In the genomic region with DNA sequence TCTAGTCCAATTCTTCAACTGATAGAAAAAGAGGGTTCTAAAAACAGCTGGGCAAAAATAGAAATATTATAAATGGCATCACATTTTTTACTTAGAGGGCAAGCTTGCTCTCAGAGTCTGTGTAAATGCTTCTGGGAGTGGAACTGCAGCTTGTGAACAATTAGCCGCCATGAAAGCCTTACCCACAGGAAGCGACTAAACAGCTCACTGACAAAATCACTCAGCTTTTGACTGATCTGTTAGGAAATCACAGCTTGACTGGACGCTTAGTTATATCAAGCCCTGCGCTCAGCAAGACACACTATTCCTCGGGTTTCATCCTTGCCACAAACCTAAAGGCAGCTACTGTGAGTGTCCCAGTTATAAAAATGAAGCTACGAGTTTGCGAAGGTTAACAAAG, we compare ENCODE assay signal across 24 mouse cellular contexts. TPM values are rescaled to one million over a fixed set of nuclear protein-coding genes. Genes with fewer than 3 reads are reported as not detected.
DNase-seq lines count a peak whose midpoint lies in the region; ATAC-seq and TF ChIP-seq lines count a peak whose summit lies in the region.
"Had no signal": no experiment of that assay in that cellular context is flagged by ENCODE, and none has a peak within 500 bp of the region (broad histone marks: within the 10 kb centered on the region; RNA-seq: fewer than 3 reads in every experiment).

No protein-coding gene starts in this region.

- ATAC-seq in forebrain, postnatal 0 days = peak; percentile 43
- ATAC-seq in forebrain, embryonic 13.5 days = no peak
- ATAC-seq in erythroid progenitor cell, adult 5-6 weeks (replicated peaks; ENCODE audit: low FRiP score, poor library complexity, severe bottlenecking) = no peak
- ATAC-seq: activated CD4-positive, CD25-positive, alpha-beta regulatory T cell, adult 4 months; inflammation-experienced regulatory T-cells, adult 6 months; Patski had no signal

- H3K4me3 ChIP-seq in forebrain, postnatal 0 days (ENCODE audit: low read depth, low read length) = no peak overlapping the region
- H3K4me3 ChIP-seq in forebrain, embryonic 13.5 days = no peak overlapping the region
- H3K4me3 ChIP-seq in left cerebral cortex, adult 2 months = no peak overlapping the region
- H3K4me3 ChIP-seq in cortical plate, adult 2 months (ENCODE audit: insufficient read depth, low read length) = no peak overlapping the region
- H3K4me3 ChIP-seq: embryonic facial prominence, embryonic 12.5 days; liver, embryonic 15.5 days; megakaryocyte, embryonic 14.5 days; myocyte had no signal

- H3K36me3 ChIP-seq in forebrain, postnatal 0 days (ENCODE audit: insufficient read depth) = no peaks in the 10 kb centered on the region
- no peaks in the 10 kb centered on the region for H3K36me3 ChIP-seq in forebrain, embryonic 13.5 days (ENCODE audit: poor library complexity, severe bottlenecking)
- H3K36me3 ChIP-seq: embryonic facial prominence, embryonic 12.5 days; liver, embryonic 15.5 days had no signal

- TF ChIP-seq POLR2A in cortical plate, adult 2 months (IDR thresholded peaks at IDR 0.05; ENCODE audit: extremely low read depth, insufficient read depth, low read length) = no peak

- DNase-seq in forebrain, postnatal 0 days = peak; percentile 49
- DNase-seq in left cerebral cortex, adult 2 months (ENCODE audit: extremely low spot score in 1 of 2, low spot score in 2 of 2) = no peak
- DNase-seq in left cerebral cortex, postnatal 14 days (ENCODE audit: low spot score in 2 of 2) = no peak
- peak; percentile 48 for DNase-seq in Muller cell, postnatal 12 days (ENCODE audit: inconsistent ontology term)
- no peak for DNase-seq in adrenal gland, adult (ENCODE audit: inconsistent age in 2 of 2, low spot score in 1 of 2)
- DNase-seq: cerebellum, postnatal 14 days; gastrocnemius, postnatal 14 days; heart, postnatal 14 days; kidney, adult 8-10 months; kidney, postnatal 25 days; layer of hippocampus, adult 9-11 months; lung, postnatal 14 days had no signal

- no peak for TF ChIP-seq CTCF in forebrain, postnatal 0 days (IDR thresholded peaks at IDR 0.05; ENCODE audit: low read depth)
- TF ChIP-seq CTCF in left cerebral cortex, adult 2 months (IDR thresholded peaks at IDR 0.05) = no peak
- no peak for TF ChIP-seq CTCF in cortical plate, adult 2 months (IDR thresholded peaks at IDR 0.05; ENCODE audit: extremely low read depth, insufficient read depth, low read length)

- WGBS in forebrain, postnatal 0 days = 31% methylated on average over 7 of the region's 7 CpGs
- WGBS in forebrain, embryonic 13.5 days = 42% methylated on average over 7 of the region's 7 CpGs

- intact Hi-C loops in left cerebral cortex, adult 2 months (cut with DNase I) = no loop called here
- intact Hi-C loops in left cerebral cortex, postnatal 14 days (cut with DNase I) = no loop called here

- H3K27ac ChIP-seq in forebrain, postnatal 0 days (ENCODE audit: low read depth, low read length) = no peak overlapping the region
- no peak overlapping the region; the same call in 1 of the 2 replicates for H3K27ac ChIP-seq in forebrain, embryonic 13.5 days
- peak overlapping the region; percentile 94 for H3K27ac ChIP-seq in left cerebral cortex, adult 2 months
- H3K27ac ChIP-seq in cortical plate, adult 2 months (ENCODE audit: insufficient read depth, low read length) = peak overlapping the region; percentile 57
- H3K27ac ChIP-seq: embryonic facial prominence, embryonic 12.5 days; liver, embryonic 15.5 days had no signal

- H3K27me3 ChIP-seq in forebrain, postnatal 0 days (ENCODE audit: insufficient read depth, low read length) = no peaks in the 10 kb centered on the region
- H3K27me3 ChIP-seq in forebrain, embryonic 13.5 days = no peaks in the 10 kb centered on the region
- H3K27me3 ChIP-seq: embryonic facial prominence, embryonic 12.5 days; liver, embryonic 15.5 days had no signal

- H3K9me3 ChIP-seq in forebrain, postnatal 0 days (ENCODE audit: low read length) = no peaks in the 10 kb centered on the region
- no peaks in the 10 kb centered on the region for H3K9me3 ChIP-seq in forebrain, embryonic 13.5 days (replicated peaks)
- H3K9me3 ChIP-seq: embryonic facial prominence, embryonic 12.5 days; liver, embryonic 15.5 days; megakaryocyte, embryonic 14.5 days had no signal

- no peak overlapping the region for H3K9ac ChIP-seq in forebrain, postnatal 0 days
- no peak overlapping the region for H3K9ac ChIP-seq in forebrain, embryonic 13.5 days
- H3K9ac ChIP-seq: embryonic facial prominence, embryonic 12.5 days; liver, embryonic 15.5 days had no signal

- H3K4me2 ChIP-seq in forebrain, postnatal 0 days (ENCODE audit: low read depth) = no peak overlapping the region
- no peak overlapping the region for H3K4me2 ChIP-seq in forebrain, embryonic 13.5 days
- H3K4me2 ChIP-seq: embryonic facial prominence, embryonic 12.5 days; liver, embryonic 15.5 days had no signal

- H3K4me1 ChIP-seq in forebrain, postnatal 0 days (ENCODE audit: insufficient read depth) = no peaks in the 10 kb centered on the region
- H3K4me1 ChIP-seq in forebrain, embryonic 13.5 days = peaks cover 7% of the 10 kb centered on the region; the same call in 1 of the 2 replicates
- H3K4me1 ChIP-seq in cortical plate, adult 2 months (ENCODE audit: control insufficient read depth, insufficient read depth, low read length) = peaks cover 7% of the 10 kb centered on the region; the same call in 1 of the 2 replicates
- H3K4me1 ChIP-seq: liver, embryonic 15.5 days had no signal

RNA-seq across cellular contexts. Expression of a gene that starts 17.0 kb away (rescaled TPM):
- 10.1 and 11.3 TPM in 2 replicates for total RNA-seq in forebrain, postnatal 0 days (2014; rRNA removed)
- 3.3 and 5.8 TPM in 2 replicates for polyA plus RNA-seq in forebrain, postnatal 0 days (2015; fragmentation: Nextera tagmentation; extraction: Ambion mirVana)
- 7.1 and 8.1 TPM in 2 replicates for polyA plus RNA-seq in forebrain, embryonic 13.5 days (2015; fragmentation: Nextera tagmentation; extraction: Ambion mirVana)
- total RNA-seq in left cerebral cortex, adult 2 months (2021) = 10 to 100 TPM; 26.8 to 27.3 TPM
- 10 to 100 TPM; 31.4 to 35.5 TPM for total RNA-seq in left cerebral cortex, postnatal 14 days (2021)
- polyA plus RNA-seq in cortical plate, adult 2 months (2012; rRNA removed) = 21.4 and 22.3 TPM in 2 replicates
- not detected in 2 replicates for total RNA-seq in erythroid progenitor cell, adult 5-6 weeks (2015; ENCODE audit: low replicate concordance)
- total RNA-seq in erythroid progenitor cell, adult 5-6 weeks (2017; ENCODE audit: low replicate concordance) = not detected in 2 replicates
- polyA plus RNA-seq: activated CD4-positive, CD25-positive, alpha-beta regulatory T cell, adult 4 months; inflammation-experienced regulatory T-cells, adult 6 months had no signal

RNA-seq across cellular contexts. Expression of a gene that starts 33.8 kb away (rescaled TPM):
- total RNA-seq in forebrain, postnatal 0 days (2014; rRNA removed) = not detected in 2 replicates
- polyA plus RNA-seq in forebrain, postnatal 0 days (2015; fragmentation: Nextera tagmentation; extraction: Ambion mirVana) = not detected in 2 replicates
- polyA plus RNA-seq in forebrain, embryonic 13.5 days (2015; fragmentation: Nextera tagmentation; extraction: Ambion mirVana) = not detected in 2 replicates
- 1 to 10 TPM; 1.1 to 1.4 TPM for total RNA-seq in left cerebral cortex, adult 2 months (2021)
- total RNA-seq in left cerebral cortex, postnatal 14 days (2021) = 1 to 10 TPM in 1 of 2 experiments, under 1 TPM in 1; 0.55 to 1.1 TPM
- polyA plus RNA-seq in cortical plate, adult 2 months (2012; rRNA removed) = 1.3 and 1.4 TPM in 2 replicates
- total RNA-seq in erythroid progenitor cell, adult 5-6 weeks (2015; ENCODE audit: low replicate concordance) = not detected in 2 replicates
- total RNA-seq in erythroid progenitor cell, adult 5-6 weeks (2017; ENCODE audit: low replicate concordance) = not detected in 2 replicates
- total RNA-seq: adrenal gland, postnatal 4 days; gastrocnemius, postnatal 14 days; heart, postnatal 14 days had no signal
- polyA plus RNA-seq: C2C12; embryonic facial prominence, embryonic 12.5 days; liver, embryonic 15.5 days; Patski had no signal

Comparison
In these comparisons a context has a peak if more than half of its experiments do, and no peak if none do; other contexts are left out.
1. DNase-seq: peak in forebrain, postnatal 0 days (single experiment) and Muller cell, postnatal 12 days (single experiment); none in left cerebral cortex, adult 2 months (0 of 2), left cerebral cortex, postnatal 14 days (0 of 2) and adrenal gland, adult (0 of 2).
2. H3K27ac ChIP-seq: peak in left cerebral cortex, adult 2 months (single experiment) and cortical plate, adult 2 months (single experiment); none in forebrain, postnatal 0 days (single experiment) and forebrain, embryonic 13.5 days (single experiment).
3. RNA of a gene that starts 17.0 kb away (total RNA-seq): 31.4 to 35.5 TPM in left cerebral cortex, postnatal 14 days, 26.8 to 27.3 TPM in left cerebral cortex, adult 2 months and 10.1 to 11.3 TPM in forebrain, postnatal 0 days; not detected in erythroid progenitor cell, adult 5-6 weeks; every median in the first group is over 10 times any median in the second.